Mouse (Mus musculus) bone marrow macrophage, adult 2 months (primary cell): ENCODE results near the gene Cdt1.

Source experiments
- CTCF ChIP-seq: IDR thresholded peaks from 2 replicates; pipeline ENCODE4 v1.5.1; 2012; ENCODE audit warnings: low read depth, mild to moderate bottlenecking, low read length, moderate library complexity
- POLR2A ChIP-seq: IDR thresholded peaks from 2 replicates; pipeline ENCODE4 v1.6.1; 2012; ENCODE audit warnings: mild to moderate bottlenecking, low read depth, low read length, borderline replicate concordance

DNA sequence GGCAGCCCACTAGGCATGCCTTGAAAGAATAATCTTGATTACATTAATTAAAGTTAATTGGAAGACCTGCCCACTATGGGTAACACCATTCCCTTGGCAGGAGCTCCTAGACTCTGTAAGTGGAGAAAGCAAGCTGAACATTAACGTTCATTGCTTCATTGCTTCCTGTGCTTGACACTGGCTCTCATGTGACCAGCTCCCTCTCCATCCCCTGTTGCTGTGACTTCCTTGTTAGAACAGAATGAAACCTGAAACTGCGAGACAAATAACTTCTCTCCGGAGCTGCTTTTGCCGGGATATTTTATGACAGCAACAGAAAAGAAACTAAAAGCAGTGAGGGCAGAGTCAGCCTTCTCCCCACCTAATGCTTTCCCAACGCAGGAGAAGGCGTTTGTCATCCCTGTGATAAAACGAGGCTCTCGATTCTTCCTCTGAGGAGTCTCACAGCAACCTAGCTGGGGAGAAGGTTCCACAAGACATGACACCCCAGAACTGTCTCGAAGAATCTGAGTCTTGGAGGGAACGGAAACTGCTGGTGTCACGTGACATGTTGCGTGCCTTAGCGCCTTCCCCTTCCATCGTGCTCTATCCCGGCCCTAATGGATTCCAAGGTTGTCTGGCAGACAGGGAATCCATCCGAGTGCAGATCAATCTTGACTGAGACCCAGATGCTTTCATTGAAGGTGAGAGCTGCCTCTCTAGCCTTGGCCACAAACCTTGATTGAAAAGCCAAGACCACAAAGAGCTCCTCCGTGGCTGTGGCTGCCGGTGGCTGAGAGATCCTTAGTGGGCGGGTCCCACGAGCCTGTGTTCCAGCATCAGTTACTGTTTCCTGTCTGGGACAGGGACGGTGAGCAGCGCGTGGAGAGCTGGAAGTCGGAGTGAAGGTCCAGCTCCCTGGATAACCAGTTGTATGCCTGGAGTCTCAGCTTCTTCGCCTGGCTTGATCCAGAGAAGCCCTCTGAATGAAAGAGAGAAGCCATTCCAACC, 3.2 kb upstream of the Cdt1 start:
- TF ChIP-seq CTCF (no peak), POLR2A (no peak)
